Mouse (Mus musculus): ENCODE results near the gene Poc1b. TPM values are rescaled to one million over a fixed set of nuclear protein-coding genes. Genes with fewer than 3 reads are reported as not detected.

The Poc1b gene
- polyA plus RNA-seq, 1 experiment, result not detected

DNA sequence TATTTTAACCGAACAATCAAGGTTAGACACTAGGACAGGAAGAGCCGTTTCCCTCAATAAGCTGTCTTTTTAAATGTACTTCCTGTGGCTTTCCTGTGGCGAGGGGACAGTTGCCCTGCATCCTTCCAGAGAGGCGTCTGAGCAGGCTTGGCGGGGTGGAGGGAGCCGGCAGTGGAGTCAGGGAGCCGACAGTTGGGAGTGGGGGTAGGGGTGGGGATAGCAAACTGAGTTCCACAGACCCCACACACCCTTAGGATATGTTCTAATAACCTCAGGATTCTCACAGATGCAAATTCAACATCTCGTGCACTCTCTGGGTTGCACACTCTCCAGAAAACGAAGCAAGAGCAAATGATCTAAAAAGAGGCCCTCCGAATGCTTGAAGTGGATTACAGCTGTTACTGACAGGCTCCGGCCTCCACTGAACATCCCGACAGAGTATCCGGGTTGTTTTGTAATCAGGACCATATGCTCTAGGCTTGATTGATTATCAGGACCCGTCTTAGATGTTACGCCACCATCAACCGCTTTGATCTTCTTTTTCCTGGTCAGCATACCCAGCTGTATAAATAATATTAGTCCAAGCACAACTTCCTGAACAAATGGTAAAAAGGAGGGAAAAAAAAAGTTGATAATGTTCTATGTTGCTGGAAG lies 122.3 kb downstream of the Poc1b start:
- 58% methylated on average over 16 of the region's 16 CpGs for WGBS
- Histone ChIP-seq H3K4me1 (ENCODE audit: control insufficient read depth, insufficient read depth, low read length) (peaks cover 3% of the 10 kb centered on the region), H3K27ac (ENCODE audit: insufficient read depth, low read depth, low read length) (no peak overlapping the region), H3K4me3 (ENCODE audit: insufficient read depth, low read depth, low read length) (no peak overlapping the region)
- TF ChIP-seq CTCF (IDR thresholded peaks at IDR 0.05; ENCODE audit: insufficient read depth, low read depth, low read length) (no peak), POLR2A (IDR thresholded peaks at IDR 0.05; ENCODE audit: insufficient read depth, low read depth, low read length) (no peak)

DNA sequence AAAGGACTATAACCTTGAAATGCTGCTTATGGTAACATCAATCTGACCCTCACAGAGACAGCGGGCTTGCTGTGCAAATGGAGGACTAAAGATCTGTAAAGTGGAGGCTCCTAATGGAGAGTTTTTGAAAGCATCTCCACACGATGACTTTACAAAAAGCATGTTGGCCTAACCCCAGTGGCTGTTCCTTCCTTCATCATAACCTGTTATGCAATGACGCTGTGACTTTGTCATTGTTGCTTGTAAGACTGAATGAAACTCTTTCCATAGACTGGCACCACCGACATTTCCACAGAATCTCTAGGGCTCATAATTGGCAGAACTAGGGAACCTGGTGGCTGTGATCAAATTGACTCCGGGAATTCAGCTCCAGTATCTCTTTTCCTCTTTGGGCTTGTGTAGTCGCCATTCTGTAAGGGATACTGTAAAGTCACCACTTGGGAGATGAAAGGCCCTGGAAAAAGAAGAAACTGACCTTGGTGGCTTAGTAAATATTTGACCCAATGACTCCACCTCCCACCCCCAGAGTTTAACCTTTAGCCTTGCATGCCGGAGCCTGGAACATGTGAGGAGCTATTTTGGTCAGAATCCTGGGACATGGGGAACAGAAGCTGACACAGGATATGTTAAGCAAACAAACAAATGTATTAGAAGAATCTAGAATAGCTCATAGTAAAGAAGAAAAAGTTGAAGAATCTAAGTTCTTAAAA lies 125.8 kb downstream of the Poc1b start:
- TF ChIP-seq POLR2A (IDR thresholded peaks at IDR 0.05; ENCODE audit: insufficient read depth, low read depth, low read length) (no peak), CTCF (IDR thresholded peaks at IDR 0.05; ENCODE audit: insufficient read depth, low read depth, low read length) (no peak)
- Histone ChIP-seq H3K4me1 (ENCODE audit: control insufficient read depth, insufficient read depth, low read length) (peaks cover 3% of the 10 kb centered on the region), H3K4me3 (ENCODE audit: insufficient read depth, low read depth, low read length) (no peak overlapping the region), H3K27ac (ENCODE audit: insufficient read depth, low read depth, low read length) (no peak overlapping the region)
- WGBS, result 80% methylated on average over 7 of the region's 7 CpGs

DNA sequence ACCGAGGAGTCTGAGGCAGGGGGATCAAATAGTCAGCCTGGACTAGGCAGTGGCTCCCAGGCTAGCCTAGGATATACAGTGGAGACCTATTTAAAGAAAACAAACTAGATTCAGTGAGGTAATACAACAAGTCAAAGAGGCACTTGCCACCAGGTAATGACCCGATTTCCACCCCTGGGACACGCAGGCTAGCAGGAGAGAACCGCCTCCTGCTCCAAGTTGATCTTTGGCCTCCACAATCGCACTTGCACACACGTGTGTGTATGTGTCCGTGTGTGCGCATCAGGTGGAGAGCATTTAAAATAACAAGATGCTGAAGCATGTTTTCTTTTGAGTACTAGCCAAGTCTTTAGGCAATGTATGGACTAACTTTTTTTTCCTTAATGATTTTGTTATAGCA lies 127.5 kb downstream of the Poc1b start:
- Histone ChIP-seq H3K4me1 (ENCODE audit: control insufficient read depth, insufficient read depth, low read length) (no peaks in the 10 kb centered on the region), H3K27ac (ENCODE audit: insufficient read depth, low read depth, low read length) (no peak overlapping the region), H3K4me3 (ENCODE audit: insufficient read depth, low read depth, low read length) (no peak overlapping the region)
- WGBS, result 96% methylated on average over 8 of the region's 8 CpGs
- TF ChIP-seq POLR2A (IDR thresholded peaks at IDR 0.05; ENCODE audit: insufficient read depth, low read depth, low read length) (no peak), CTCF (IDR thresholded peaks at IDR 0.05; ENCODE audit: insufficient read depth, low read depth, low read length) (no peak)

DNA sequence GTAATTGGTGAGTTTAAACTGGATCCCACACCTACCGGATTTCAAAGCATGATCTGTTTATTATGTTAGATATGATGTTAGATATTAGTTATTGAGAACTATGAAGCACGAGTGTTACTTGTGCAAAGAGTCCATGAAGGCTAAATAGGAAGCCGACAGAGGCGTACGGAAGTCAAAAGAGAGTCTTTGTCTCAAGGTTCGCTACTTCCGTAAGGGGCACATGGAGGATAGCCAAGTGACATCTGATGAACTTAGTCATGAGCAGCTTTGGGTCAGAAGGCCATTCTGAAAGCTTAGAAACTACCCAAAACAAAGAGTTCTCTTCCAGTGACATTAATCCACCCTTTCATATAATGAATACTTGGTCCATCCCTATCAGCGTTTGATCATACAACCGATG lies 128.2 kb downstream of the Poc1b start:
- H3K4me3 ChIP-seq (ENCODE audit: insufficient read depth, low read depth, low read length), result no peak overlapping the region
- TF ChIP-seq POLR2A (IDR thresholded peaks at IDR 0.05; ENCODE audit: insufficient read depth, low read depth, low read length) (no peak), CTCF (IDR thresholded peaks at IDR 0.05; ENCODE audit: insufficient read depth, low read depth, low read length) (no peak)
- 90% methylated on average over 9 of the region's 9 CpGs for WGBS
- H3K4me1 ChIP-seq (ENCODE audit: control insufficient read depth, insufficient read depth, low read length), result no peaks in the 10 kb centered on the region
- H3K27ac ChIP-seq (ENCODE audit: insufficient read depth, low read depth, low read length), result no peak overlapping the region

DNA sequence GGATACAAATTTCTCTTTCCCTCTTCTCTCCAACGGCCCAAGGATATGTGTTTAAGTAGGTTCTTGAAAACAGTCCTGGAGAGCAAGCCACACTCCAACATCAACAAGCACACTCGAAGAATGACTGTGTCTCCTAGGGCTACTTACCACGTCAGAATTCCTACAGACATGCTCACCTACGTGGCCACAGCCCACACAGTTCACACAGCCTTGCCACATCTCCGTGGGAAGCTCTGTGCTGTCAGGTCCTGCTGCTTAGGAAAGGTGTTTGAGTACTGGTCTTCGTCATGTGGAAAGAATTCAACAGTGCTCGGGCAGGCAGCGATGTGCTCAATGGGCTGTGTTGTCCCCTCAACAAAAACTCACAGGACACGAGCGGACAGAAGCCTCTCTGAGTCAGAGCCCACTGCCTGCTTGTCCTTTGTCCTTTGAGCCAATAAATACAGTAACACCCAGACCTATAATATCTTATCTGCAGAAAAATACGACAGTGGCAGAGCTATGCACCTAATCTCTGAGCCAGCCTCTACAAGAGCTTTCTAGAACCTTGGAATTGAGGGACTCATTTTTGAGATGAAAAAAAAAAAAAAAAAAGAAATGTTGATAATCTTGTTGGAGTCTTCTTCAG lies 130.5 kb downstream of the Poc1b start:
- 0 out of 2 replicates have a peak, but pooled peaks cover 3% of the 10 kb centered on the region for H3K4me1 ChIP-seq (ENCODE audit: control insufficient read depth, insufficient read depth, low read length)
- no peak overlapping the region for H3K27ac ChIP-seq (ENCODE audit: insufficient read depth, low read depth, low read length)
- no peak overlapping the region for H3K4me3 ChIP-seq (ENCODE audit: insufficient read depth, low read depth, low read length)
- TF ChIP-seq POLR2A (IDR thresholded peaks at IDR 0.05; ENCODE audit: insufficient read depth, low read depth, low read length), result no peak
- no peak for TF ChIP-seq CTCF (IDR thresholded peaks at IDR 0.05; ENCODE audit: insufficient read depth, low read depth, low read length)
- 87% methylated on average over 11 of the region's 11 CpGs for WGBS

DNA sequence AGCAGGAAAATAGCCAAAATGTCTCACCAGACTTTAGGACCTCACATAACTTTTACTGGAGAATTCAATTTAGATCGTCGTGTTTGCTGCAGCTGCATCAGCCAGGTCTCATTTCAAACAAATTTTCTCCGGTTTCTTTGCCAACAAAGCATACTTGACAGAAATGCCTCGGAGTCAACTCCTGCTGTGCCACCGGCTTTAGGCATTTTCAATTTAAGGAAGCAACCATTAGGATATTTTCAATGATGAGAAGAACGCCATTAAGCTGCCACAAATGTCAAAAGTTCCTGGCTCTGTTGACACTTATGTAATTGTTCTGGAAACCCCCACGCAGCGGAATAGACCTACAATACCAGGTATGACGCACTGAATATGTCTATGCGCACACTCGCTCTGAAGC lies 131.7 kb downstream of the Poc1b start:
- H3K4me3 ChIP-seq (ENCODE audit: insufficient read depth, low read depth, low read length), result no peak overlapping the region
- no peak overlapping the region for H3K27ac ChIP-seq (ENCODE audit: insufficient read depth, low read depth, low read length)
- 67% methylated on average over 11 of the region's 11 CpGs for WGBS
- TF ChIP-seq POLR2A (IDR thresholded peaks at IDR 0.05; ENCODE audit: insufficient read depth, low read depth, low read length), result no peak
- 0 out of 2 replicates have a peak, but pooled peaks cover 3% of the 10 kb centered on the region for H3K4me1 ChIP-seq (ENCODE audit: control insufficient read depth, insufficient read depth, low read length)

DNA sequence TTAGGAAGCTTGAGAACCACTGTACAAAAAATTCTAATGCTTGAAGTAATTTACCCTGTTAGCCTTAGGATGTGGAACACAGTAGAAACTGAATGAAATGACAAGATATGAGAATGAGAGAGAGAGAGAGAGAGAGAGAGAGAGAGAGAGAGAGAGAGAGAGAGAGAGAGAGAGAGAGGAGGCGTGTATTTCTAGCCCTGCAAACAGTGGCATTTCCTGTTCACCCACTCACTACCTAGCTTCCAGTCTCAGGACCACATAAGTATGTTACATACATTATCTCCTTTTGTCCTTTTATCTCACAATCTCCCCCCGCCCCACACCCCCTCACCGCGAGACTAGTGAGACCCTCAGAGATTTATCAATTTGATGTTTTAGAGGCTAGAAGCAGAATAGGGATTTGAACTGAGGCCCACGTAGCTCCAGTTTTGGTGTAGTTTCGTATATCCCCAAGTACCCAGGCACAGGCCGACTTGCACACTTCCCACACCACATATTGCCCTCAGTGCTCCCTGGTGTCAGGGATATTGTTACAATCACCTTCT lies 134.5 kb downstream of the Poc1b start:
- 92% methylated on average over 7 of the region's 7 CpGs for WGBS
- no peak overlapping the region for H3K27ac ChIP-seq (ENCODE audit: insufficient read depth, low read depth, low read length)
- TF ChIP-seq POLR2A (IDR thresholded peaks at IDR 0.05; ENCODE audit: insufficient read depth, low read depth, low read length) (no peak), CTCF (IDR thresholded peaks at IDR 0.05; ENCODE audit: insufficient read depth, low read depth, low read length) (no peak)
- H3K4me3 ChIP-seq (ENCODE audit: insufficient read depth, low read depth, low read length), result no peak overlapping the region
- H3K4me1 ChIP-seq (ENCODE audit: control insufficient read depth, insufficient read depth, low read length), result peaks cover 6% of the 10 kb centered on the region; the same call in 1 of the 2 replicates

DNA sequence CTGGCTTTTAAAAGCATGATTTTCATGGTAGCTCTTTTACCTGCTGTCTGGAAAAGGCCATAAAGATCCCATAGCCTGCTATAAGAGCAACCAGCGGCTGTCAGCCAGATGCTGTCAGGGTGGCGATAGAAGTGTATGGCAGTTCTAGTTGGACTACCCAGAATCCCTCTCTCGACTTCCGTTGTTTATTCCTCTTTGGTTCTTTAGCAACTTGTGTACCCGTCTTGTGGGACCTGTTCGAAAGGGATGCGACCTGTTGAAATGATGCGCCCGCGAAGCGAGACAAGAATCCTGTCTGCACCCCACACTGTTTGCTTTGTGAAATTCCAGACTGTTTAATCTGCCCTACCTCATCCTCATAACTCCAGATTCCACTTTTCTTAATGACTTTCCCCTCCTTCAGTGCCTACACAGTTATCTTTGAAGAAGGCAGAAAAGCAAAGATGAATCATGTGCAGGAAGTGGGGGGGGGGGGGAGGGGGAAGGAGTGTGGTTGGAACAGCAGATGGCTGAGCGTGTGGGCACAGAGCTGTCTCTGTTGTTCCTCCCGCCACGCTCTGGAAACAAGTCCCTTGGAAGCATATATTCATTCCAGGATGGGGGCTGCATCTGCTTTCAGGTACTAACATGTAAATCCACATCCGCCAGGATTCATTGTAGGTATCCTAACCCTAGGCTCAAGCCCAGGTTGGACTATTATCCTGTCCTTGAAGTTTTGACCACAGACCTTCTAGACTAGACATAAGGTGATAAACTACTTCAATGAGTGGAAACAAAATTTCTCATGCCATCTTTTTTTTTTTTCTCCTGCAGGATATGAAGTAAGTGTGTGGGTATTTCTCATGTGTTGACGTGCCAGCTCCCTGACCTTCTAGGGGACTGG lies 135.2 kb downstream of the Poc1b start:
- Histone ChIP-seq H3K4me1 (ENCODE audit: control insufficient read depth, insufficient read depth, low read length) (peaks cover 6% of the 10 kb centered on the region; the same call in 1 of the 2 replicates), H3K4me3 (ENCODE audit: insufficient read depth, low read depth, low read length) (no peak overlapping the region), H3K27ac (ENCODE audit: insufficient read depth, low read depth, low read length) (no peak overlapping the region)
- no peak for TF ChIP-seq CTCF (IDR thresholded peaks at IDR 0.05; ENCODE audit: insufficient read depth, low read depth, low read length)
- WGBS, result 57% methylated on average over 16 of the region's 16 CpGs
